Mouse (Mus musculus): Measurements from ENCODE around the gene Abhd18. TPM values are rescaled to one million over a fixed set of nuclear protein-coding genes. Genes with fewer than 3 reads are reported as not detected.

The Abhd18 gene
- polyA plus RNA-seq, 1 experiment from 2014 or later, result 4.5 TPM

GRCm38 (mm10) chr3:40954792-40955191 is 108.0 kb downstream of the Abhd18 start:
- Histone ChIP-seq H3K27me3 (ENCODE audit: poor library complexity, severe bottlenecking) (peaks cover 25% of the 10 kb centered on the region), H3K9me3 (no peaks in the 10 kb centered on the region), H3K4me3 (no peak overlapping the region), H3K27ac (no peak overlapping the region), H3K4me1 (peaks cover 15% of the 10 kb centered on the region), H3K36me3 (replicated peaks) (no peaks in the 10 kb centered on the region)
- DNase-seq (ENCODE audit: extremely low spot score, low spot score), result no peak
- WGBS, result 92% methylated on average over 1 of the region's 1 CpGs

DNA sequence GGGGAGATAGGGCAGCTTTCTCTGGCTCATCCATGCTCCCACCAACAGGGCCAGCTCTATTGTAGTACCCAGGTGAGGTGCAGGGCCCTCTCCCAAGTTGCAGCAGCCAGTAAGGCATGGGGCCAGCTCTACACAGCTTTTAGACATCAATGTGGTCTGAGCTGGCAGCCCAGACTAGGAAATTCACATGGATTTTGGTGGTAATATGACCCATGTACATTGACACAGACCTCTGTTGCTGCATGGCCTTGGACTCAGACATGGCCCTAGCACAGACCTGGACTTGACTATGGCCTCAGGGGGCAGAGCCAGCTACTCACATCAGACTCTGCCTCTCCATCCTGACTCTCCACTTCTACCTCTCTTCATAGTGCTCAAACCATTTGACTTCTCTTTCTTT is 112.1 kb downstream of the Abhd18 start:
- Histone ChIP-seq H3K4me3 (no peak overlapping the region), H3K4me1 (no peaks in the 10 kb centered on the region), H3K27ac (no peak overlapping the region), H3K9me3 (no peaks in the 10 kb centered on the region), H3K27me3 (ENCODE audit: poor library complexity, severe bottlenecking) (no peaks in the 10 kb centered on the region), H3K36me3 (replicated peaks) (no peaks in the 10 kb centered on the region)
- DNase-seq (ENCODE audit: extremely low spot score, low spot score), result no peak

GRCm38 (mm10) chr3:40980758-40981157 is 134.0 kb downstream of the Abhd18 start:
- Histone ChIP-seq H3K27ac (no peak overlapping the region), H3K4me1 (no peaks in the 10 kb centered on the region), H3K9me3 (no peaks in the 10 kb centered on the region), H3K27me3 (ENCODE audit: poor library complexity, severe bottlenecking) (no peaks in the 10 kb centered on the region), H3K36me3 (replicated peaks) (no peaks in the 10 kb centered on the region), H3K4me3 (no peak overlapping the region)
- no peak for DNase-seq (ENCODE audit: extremely low spot score, low spot score)

DNA sequence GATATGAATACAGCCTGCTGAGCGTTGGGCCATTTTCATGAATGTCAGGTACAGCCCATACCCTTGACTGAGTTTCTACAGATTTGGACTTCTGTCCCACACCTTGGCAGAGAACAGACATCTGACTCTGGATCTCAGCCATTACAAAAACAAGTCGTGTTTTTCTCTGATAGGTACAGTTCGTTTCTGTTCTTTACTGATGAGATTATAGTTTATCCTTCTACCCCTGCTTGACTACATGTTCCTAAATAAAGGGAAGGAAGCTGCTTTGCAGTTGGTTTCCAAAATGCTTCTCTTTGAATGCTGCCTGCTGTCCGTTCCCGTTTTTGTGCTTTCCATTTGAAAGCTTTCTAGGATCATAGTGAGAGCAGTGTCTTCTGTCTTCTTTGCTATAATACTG is 140.8 kb downstream of the Abhd18 start:
- H3K27ac ChIP-seq, result no peak overlapping the region
- no peaks in the 10 kb centered on the region for H3K36me3 ChIP-seq (replicated peaks)
- 86% methylated on average over 5 of the region's 5 CpGs for WGBS
- H3K27me3 ChIP-seq (ENCODE audit: poor library complexity, severe bottlenecking), result no peaks in the 10 kb centered on the region
- no peak overlapping the region for H3K4me3 ChIP-seq
- no peaks in the 10 kb centered on the region for H3K9me3 ChIP-seq
- no peaks in the 10 kb centered on the region for H3K4me1 ChIP-seq
- DNase-seq (ENCODE audit: extremely low spot score, low spot score), result no peak

Other genes starting within 250 kb of the Abhd18 start
- gene Slc25a31, start 138.1 kb upstream of the Abhd18 start, polyA plus RNA-seq (2016; fragmentation: Nextera tagmentation; extraction: Ambion mirVana), result 0.10 TPM in 1 of 2 replicates, not detected in the other
- 49.6 and 58.9 TPM in 2 replicates for gene Hspa4l, start 102.5 kb upstream of the Abhd18 start, polyA plus RNA-seq (2016; fragmentation: Nextera tagmentation; extraction: Ambion mirVana)
- 89.3 and 90.2 TPM in 2 replicates for gene Plk4, start 47.0 kb upstream of the Abhd18 start, polyA plus RNA-seq (2016; fragmentation: Nextera tagmentation; extraction: Ambion mirVana)
- gene Mfsd8, start 84 bp upstream of the Abhd18 start, polyA plus RNA-seq (2016; fragmentation: Nextera tagmentation; extraction: Ambion mirVana), result 6.0 and 6.1 TPM in 2 replicates
- gene 1700034I23Rik, start 55.6 kb downstream of the Abhd18 start, polyA plus RNA-seq (2016; fragmentation: Nextera tagmentation; extraction: Ambion mirVana), result 0.09 and 0.10 TPM in 2 replicates
- gene Larp1b, start 102.9 kb downstream of the Abhd18 start, polyA plus RNA-seq (2016; fragmentation: Nextera tagmentation; extraction: Ambion mirVana), result 1.5 and 2.0 TPM in 2 replicates
- 30.2 and 30.5 TPM in 2 replicates for gene Pgrmc2, start 236.1 kb downstream of the Abhd18 start, polyA plus RNA-seq (2016; fragmentation: Nextera tagmentation; extraction: Ambion mirVana)

All from forebrain, embryonic 10.5 days (tissue).